19 mouse cellular contexts compared by ENCODE assay signal in the genomic region with DNA sequence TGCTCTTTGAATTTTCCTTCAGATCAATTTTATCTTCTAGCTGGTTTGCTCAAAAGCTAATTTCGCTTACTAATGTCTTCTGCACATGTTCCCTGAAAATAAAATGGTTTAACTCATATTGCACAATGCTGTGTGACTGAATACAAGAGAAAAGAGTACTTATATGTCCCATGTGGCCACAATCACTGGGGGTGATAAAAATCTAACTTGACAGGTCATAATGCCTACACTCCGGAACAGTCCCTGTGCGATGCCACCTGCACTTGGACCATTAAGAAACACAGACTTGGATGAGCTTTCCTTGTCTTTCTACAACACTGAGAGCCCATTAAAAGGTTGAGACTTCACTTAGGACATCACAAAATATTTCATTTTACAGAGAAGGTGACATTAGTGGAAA.
A peak's percentile ranks its signal among the peaks of the same experiment; 100 is the strongest.
DNase-seq lines count a peak whose midpoint lies in the region; ATAC-seq lines count a peak whose summit lies in the region.
"Had no signal": no experiment of that assay in that cellular context is flagged by ENCODE, and none has a peak within 500 bp of the region (broad histone marks: within the 10 kb centered on the region; RNA-seq: fewer than 3 reads in every experiment).

No protein-coding gene starts in this region.

- 70% methylated on average over 3 of the region's 3 CpGs for WGBS in kidney, embryonic 15.5 days

- H3K4me1 ChIP-seq in kidney, embryonic 15.5 days: no peaks in the 10 kb centered on the region

- no peaks in the 10 kb centered on the region for H3K36me3 ChIP-seq in kidney, embryonic 15.5 days
- H3K36me3 ChIP-seq: G1E had no signal

- peak; percentile 63 for DNase-seq in retina, embryonic 14.5 days (ENCODE audit: low spot score)
- DNase-seq in retina, postnatal 1 day: peak; percentile 50
- no peak for DNase-seq in heart, postnatal 36 days
- DNase-seq: adrenal gland, adult 2 months; adrenal gland, adult 8-10 months; adrenal gland, postnatal 10 days; adrenal gland, postnatal 14 days; adrenal gland, postnatal 25 days; adrenal gland, postnatal 36 days; B cell, adult 2 months; cerebellum, adult 11 months; cerebellum, adult 11-12 months; cerebellum, adult 18-20 months had no signal

- no peak overlapping the region for H3K27ac ChIP-seq in kidney, embryonic 15.5 days

- no peaks in the 10 kb centered on the region for H3K9me3 ChIP-seq in kidney, embryonic 15.5 days (replicated peaks)

- intact Hi-C loops in heart, postnatal 36 days (cut with DNase I): loop anchor here (5.0 to 10.0 kb wide), 2 partner anchors 46 to 103 kb away; no protein-coding TSS in a partner anchor

- ATAC-seq in kidney, embryonic 15.5 days (replicated peaks; ENCODE audit: low FRiP score): no peak
- ATAC-seq: activated CD4-positive, CD25-positive, alpha-beta regulatory T cell, adult 4 months; CD4-positive, CD25-positive, alpha-beta regulatory T cell, adult 4 months; Patski had no signal

- H3K4me2 ChIP-seq in kidney, embryonic 15.5 days: no peak overlapping the region

- H3K4me3 ChIP-seq in kidney, embryonic 15.5 days (replicated peaks): no peak overlapping the region

- H3K27me3 ChIP-seq in kidney, embryonic 15.5 days: no peaks in the 10 kb centered on the region
- H3K27me3 ChIP-seq: CH12.LX, Patski had no signal

- H3K9ac ChIP-seq in kidney, embryonic 15.5 days: no peak overlapping the region

Comparison
In these comparisons a context has a peak if more than half of its experiments do, and no peak if none do; other contexts are left out.
1. DNase-seq: peak in retina, embryonic 14.5 days (single experiment) and retina, postnatal 1 day (single experiment); none in heart, postnatal 36 days (0 of 2).